In the genomic region with DNA sequence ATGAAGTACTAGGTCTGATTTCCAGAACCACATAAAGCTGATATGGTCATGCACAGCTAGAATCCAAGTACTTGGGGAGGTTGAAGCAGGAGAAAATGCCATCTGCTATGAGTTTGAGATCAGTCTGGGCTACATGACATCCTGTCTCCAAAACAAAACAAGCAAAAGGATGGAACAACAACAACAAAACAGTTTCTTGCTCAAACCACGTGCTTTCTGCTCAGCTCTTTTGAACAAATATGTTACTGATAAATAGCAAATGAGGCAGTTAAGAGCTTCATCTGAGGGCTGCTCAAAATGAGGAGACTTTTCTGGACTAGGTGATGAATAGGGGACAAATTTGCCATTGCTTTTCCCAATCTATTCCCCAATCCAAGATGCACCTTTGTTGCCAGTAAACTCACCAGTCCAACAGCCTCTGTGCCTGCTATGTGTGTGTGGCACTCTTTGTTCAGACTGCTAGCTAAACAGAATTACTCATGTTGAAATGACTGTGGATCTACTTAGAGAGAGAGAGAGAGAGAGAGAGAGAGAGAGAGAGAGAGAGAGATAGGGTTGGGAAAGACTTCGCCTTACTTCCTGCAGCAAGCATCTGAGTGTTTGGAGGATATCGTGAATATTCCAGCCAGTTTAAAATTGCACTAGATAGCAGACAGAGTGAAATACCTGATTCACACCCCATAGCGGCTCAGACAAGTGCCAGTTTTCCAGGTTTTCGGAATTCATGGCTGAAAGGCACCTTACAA, we compare ENCODE assay signal across 8 mouse cellular contexts. TPM values are rescaled to one million over a fixed set of nuclear protein-coding genes. Genes with fewer than 3 reads are reported as not detected.
A peak's percentile ranks its signal among the peaks of the same experiment; 100 is the strongest.
DNase-seq lines count a peak whose midpoint lies in the region; ATAC-seq and TF ChIP-seq lines count a peak whose summit lies in the region.

No protein-coding gene starts in this region.

- peak overlapping the region; percentile 85 for H3K9ac ChIP-seq in kidney, embryonic 16.5 days (replicated peaks; ENCODE audit: low read length)
- peak overlapping the region; percentile 57 for H3K9ac ChIP-seq in hindbrain, embryonic 14.5 days
- H3K9ac ChIP-seq in midbrain, embryonic 16.5 days (ENCODE audit: low read depth, low read length), result no peak overlapping the region

- WGBS in kidney, embryonic 16.5 days, result 16% methylated on average over 5 of the region's 5 CpGs
- 12% methylated on average over 5 of the region's 5 CpGs for WGBS in bone marrow, adult 2 months
- 27% methylated on average over 5 of the region's 5 CpGs for WGBS in hindbrain, embryonic 14.5 days
- WGBS in midbrain, embryonic 16.5 days, result 26% methylated on average over 5 of the region's 5 CpGs

- H3K36me3 ChIP-seq in kidney, embryonic 16.5 days (ENCODE audit: insufficient read depth, low read length), result no peaks in the 10 kb centered on the region
- H3K36me3 ChIP-seq in hindbrain, embryonic 14.5 days (replicated peaks; ENCODE audit: control insufficient read depth, insufficient read depth), result no peaks in the 10 kb centered on the region; the same call in 1 of the 2 replicates
- no peaks in the 10 kb centered on the region for H3K36me3 ChIP-seq in midbrain, embryonic 16.5 days (ENCODE audit: control insufficient read depth, insufficient read depth, low read length)

- TF ChIP-seq CTCF in bone marrow, adult 2 months (IDR thresholded peaks at IDR 0.05; ENCODE audit: control insufficient read depth, insufficient read depth, low read length), result no peak

- no peak for DNase-seq in kidney, postnatal 25 days
- DNase-seq in hindbrain, embryonic 14.5 days (ENCODE audit: low spot score), result no peak
- no peak for DNase-seq in gastrocnemius, postnatal 4 days (ENCODE audit: low spot score in 2 of 2)
- no peak for DNase-seq in adrenal gland, adult 8-10 months
- DNase-seq in frontal cortex, adult 2 months (ENCODE audit: extremely low spot score in 1 of 2, low spot score in 1 of 2), result no peak

- H3K9me3 ChIP-seq in kidney, embryonic 16.5 days (ENCODE audit: low read length), result no peaks in the 10 kb centered on the region
- no peaks in the 10 kb centered on the region for H3K9me3 ChIP-seq in hindbrain, embryonic 14.5 days (ENCODE audit: control insufficient read depth, low read length)
- H3K9me3 ChIP-seq in midbrain, embryonic 16.5 days (replicated peaks; ENCODE audit: control insufficient read depth, low read length, poor library complexity, severe bottlenecking), result no peaks in the 10 kb centered on the region

- H3K27me3 ChIP-seq in kidney, embryonic 16.5 days (ENCODE audit: insufficient read depth, low read length), result no peaks in the 10 kb centered on the region
- no peaks in the 10 kb centered on the region for H3K27me3 ChIP-seq in hindbrain, embryonic 14.5 days (ENCODE audit: control insufficient read depth, insufficient read depth, low read length)
- H3K27me3 ChIP-seq in midbrain, embryonic 16.5 days (ENCODE audit: control insufficient read depth, insufficient read depth, low read depth, low read length), result no peaks in the 10 kb centered on the region

- peaks cover 11% of the 10 kb centered on the region for H3K4me1 ChIP-seq in kidney, embryonic 16.5 days (ENCODE audit: insufficient read depth, low read length)
- peaks cover 1% of the 10 kb centered on the region; the same call in 1 of the 2 replicates for H3K4me1 ChIP-seq in bone marrow, adult 2 months (ENCODE audit: control insufficient read depth, insufficient read depth, low read length)
- peaks cover 23% of the 10 kb centered on the region for H3K4me1 ChIP-seq in hindbrain, embryonic 14.5 days (replicated peaks; ENCODE audit: control insufficient read depth, insufficient read depth, low read length)
- H3K4me1 ChIP-seq in midbrain, embryonic 16.5 days (ENCODE audit: control insufficient read depth, insufficient read depth, low read length), result peaks cover 17% of the 10 kb centered on the region

- peak overlapping the region; percentile 87 for H3K4me2 ChIP-seq in kidney, embryonic 16.5 days (replicated peaks; ENCODE audit: low read depth, low read length)
- H3K4me2 ChIP-seq in hindbrain, embryonic 14.5 days (replicated peaks), result peak overlapping the region; percentile 87
- H3K4me2 ChIP-seq in midbrain, embryonic 16.5 days (ENCODE audit: low read length), result peak overlapping the region; percentile 91

- no peak for ATAC-seq in kidney, embryonic 16.5 days (ENCODE audit: low FRiP score, low TSS enrichment)
- no peak for ATAC-seq in hindbrain, embryonic 14.5 days (ENCODE audit: low FRiP score)
- ATAC-seq in midbrain, embryonic 16.5 days, result no peak

- TF ChIP-seq POLR2A in bone marrow, adult 2 months (IDR thresholded peaks at IDR 0.05; ENCODE audit: borderline replicate concordance, control insufficient read depth, low read depth, low read length), result no peak

- H3K4me3 ChIP-seq in kidney, embryonic 16.5 days (ENCODE audit: low read length), result peak overlapping the region; percentile 75
- H3K4me3 ChIP-seq in bone marrow, adult 2 months (replicated peaks; ENCODE audit: control insufficient read depth, low read depth, low read length), result peak overlapping the region; percentile 100
- peak overlapping the region; percentile 68 for H3K4me3 ChIP-seq in hindbrain, embryonic 14.5 days (replicated peaks; ENCODE audit: low read length)
- peak overlapping the region; percentile 77 for H3K4me3 ChIP-seq in midbrain, embryonic 16.5 days (ENCODE audit: low read depth, low read length)

- H3K27ac ChIP-seq in kidney, embryonic 16.5 days (ENCODE audit: low read length), result peak overlapping the region; percentile 69
- no peak overlapping the region; the same call in 1 of the 2 replicates for H3K27ac ChIP-seq in bone marrow, adult 2 months (ENCODE audit: control insufficient read depth, insufficient read depth, low read depth, low read length, poor library complexity)
- H3K27ac ChIP-seq in hindbrain, embryonic 14.5 days, result no peak overlapping the region
- H3K27ac ChIP-seq in midbrain, embryonic 16.5 days (ENCODE audit: low read length), result 0 out of 2 replicates have a peak overlapping the region, but pooled peaks have one; percentile 0

RNA-seq across cellular contexts. Expression of gene Sin3a, which starts 0.9 kb away (rescaled TPM):
- 36.7 and 42.3 TPM in 2 replicates for polyA plus RNA-seq in kidney, embryonic 16.5 days (2015; fragmentation: Nextera tagmentation; extraction: Ambion mirVana)
- 14.5 and 29.2 TPM in 2 replicates for polyA plus RNA-seq in bone marrow, adult 2 months (2011; ENCODE audit: insufficient read depth, insufficient read length, low replicate concordance, missing spikeins)
- polyA plus RNA-seq in hindbrain, embryonic 14.5 days (2014; fragmentation: Nextera tagmentation; extraction: Ambion mirVana), result 28.2 and 29.7 TPM in 2 replicates
- 21.8 and 22.1 TPM in 2 replicates for polyA plus RNA-seq in midbrain, embryonic 16.5 days (2015; fragmentation: Nextera tagmentation; extraction: Ambion mirVana)
- 10 to 100 TPM; 37.6 to 39.4 TPM for total RNA-seq in gastrocnemius, postnatal 4 days (2021)
- 10 to 100 TPM; 43.5 to 69.7 (median 66.9) TPM for total RNA-seq in adrenal gland, adult 8-10 months (2022)
- polyA plus RNA-seq in frontal cortex, adult 2 months (2012; rRNA removed), result 27.4 and 29.9 TPM in 2 replicates

RNA-seq across cellular contexts. Expression of gene Man2c1, which starts 59.5 kb away (rescaled TPM):
- 79.0 and 95.6 TPM in 2 replicates for polyA plus RNA-seq in kidney, embryonic 16.5 days (2015; fragmentation: Nextera tagmentation; extraction: Ambion mirVana)
- 59.3 and 101 TPM in 2 replicates for polyA plus RNA-seq in bone marrow, adult 2 months (2011; ENCODE audit: insufficient read depth, insufficient read length, low replicate concordance, missing spikeins)
- polyA plus RNA-seq in hindbrain, embryonic 14.5 days (2014; fragmentation: Nextera tagmentation; extraction: Ambion mirVana), result 44.3 and 47.9 TPM in 2 replicates
- polyA plus RNA-seq in midbrain, embryonic 16.5 days (2015; fragmentation: Nextera tagmentation; extraction: Ambion mirVana), result 94.0 TPM in 2 replicates
- 10 to 100 TPM; 67.1 to 81.6 TPM for total RNA-seq in gastrocnemius, postnatal 4 days (2021)
- total RNA-seq in adrenal gland, adult 8-10 months (2022), result 100 to 1,000 TPM; 138 to 208 (median 173) TPM
- 241 and 243 TPM in 2 replicates for polyA plus RNA-seq in frontal cortex, adult 2 months (2012; rRNA removed)

Comparison
In these comparisons a context has a peak if more than half of its experiments do, and no peak if none do; other contexts are left out.
1. H3K27ac ChIP-seq: peak in kidney, embryonic 16.5 days (single experiment) and midbrain, embryonic 16.5 days (single experiment); none in bone marrow, adult 2 months (single experiment) and hindbrain, embryonic 14.5 days (single experiment).
2. Peak in every context shown above with its lines, with median percentiles within 50 percentile points of each other: H3K4me2 ChIP-seq and H3K4me3 ChIP-seq.